Mouse (Mus musculus) heart, postnatal 4 days (tissue): ENCODE results near the gene Plekhg1. TPM values are rescaled to one million over a fixed set of nuclear protein-coding genes. Genes with fewer than 3 reads are reported as not detected.

Experiments
- DNase-seq: peaks from one replicate; pipeline ENCODE4 v3.0.0; 2021
- total RNA-seq, 2 experiments: library from RNA; stranded (reverse); gene quantifications; 2 replicates each; pipeline ENCODE4 v1.2.3; 2021

The Plekhg1 gene
- total RNA-seq, 2 experiments from 2014 or later = 22.1 to 22.7 TPM

DNA sequence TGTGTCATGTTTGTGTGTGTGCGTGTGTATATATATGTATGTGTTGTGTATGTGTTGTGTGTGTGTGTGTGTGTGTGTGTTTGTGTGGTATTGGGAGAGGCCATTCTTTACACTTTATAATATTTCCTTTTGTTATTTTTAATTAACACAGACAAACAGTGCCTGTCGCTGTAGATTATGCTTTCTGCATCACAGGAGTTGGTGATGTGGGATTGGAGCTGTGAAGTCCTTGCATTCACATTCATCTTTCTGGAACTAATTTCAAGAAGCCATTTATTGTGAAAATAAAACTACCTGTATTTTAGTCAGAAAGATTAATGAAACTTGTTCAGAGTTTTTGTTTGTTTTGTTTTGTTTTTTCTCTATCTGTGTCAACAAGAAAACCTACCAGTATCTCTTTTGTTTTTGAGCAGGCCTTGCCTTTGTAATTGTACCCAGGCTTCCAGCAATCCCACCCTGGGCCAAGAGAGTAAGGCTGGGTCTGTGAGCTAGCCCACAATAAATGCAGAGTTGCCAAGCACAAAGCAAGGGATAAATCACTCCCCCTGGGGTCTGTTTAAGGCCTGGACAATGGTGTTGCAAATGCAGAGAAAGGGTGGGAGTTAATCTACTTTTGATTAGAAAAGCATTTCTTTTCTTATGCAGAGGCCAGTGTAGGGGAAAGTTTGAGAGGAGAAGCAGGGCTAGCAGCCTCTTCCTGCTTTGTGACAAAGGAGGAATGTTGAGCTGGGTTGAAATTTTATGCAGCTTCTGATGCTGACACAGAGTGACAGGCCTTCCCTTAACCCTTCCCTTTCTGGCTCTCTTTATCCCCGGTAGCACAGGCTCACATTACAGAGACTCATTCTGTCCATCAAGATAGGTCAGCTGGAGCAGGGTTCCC is 151.5 kb downstream of the Plekhg1 start:
- DNase-seq = no peak

DNA sequence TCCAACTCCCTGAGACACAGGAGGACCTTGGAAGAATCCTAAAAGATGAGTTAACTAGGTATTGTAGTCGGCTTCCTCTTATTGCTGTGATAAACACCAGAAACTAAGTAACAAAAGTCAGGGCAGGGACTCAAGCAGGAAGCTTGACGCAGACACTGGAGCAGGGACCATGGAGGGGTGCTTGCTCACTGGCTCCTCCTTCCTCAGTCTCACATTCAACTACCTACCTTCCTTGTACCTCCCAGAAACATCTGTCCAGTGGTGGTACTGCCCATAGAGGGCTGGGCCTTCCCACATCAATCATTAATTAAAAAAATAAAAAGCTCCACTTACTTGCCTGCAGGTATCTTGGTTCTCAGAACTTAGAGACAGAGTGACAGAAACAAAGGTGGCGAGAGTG is 152.2 kb downstream of the Plekhg1 start:
- DNase-seq = no peak

DNA sequence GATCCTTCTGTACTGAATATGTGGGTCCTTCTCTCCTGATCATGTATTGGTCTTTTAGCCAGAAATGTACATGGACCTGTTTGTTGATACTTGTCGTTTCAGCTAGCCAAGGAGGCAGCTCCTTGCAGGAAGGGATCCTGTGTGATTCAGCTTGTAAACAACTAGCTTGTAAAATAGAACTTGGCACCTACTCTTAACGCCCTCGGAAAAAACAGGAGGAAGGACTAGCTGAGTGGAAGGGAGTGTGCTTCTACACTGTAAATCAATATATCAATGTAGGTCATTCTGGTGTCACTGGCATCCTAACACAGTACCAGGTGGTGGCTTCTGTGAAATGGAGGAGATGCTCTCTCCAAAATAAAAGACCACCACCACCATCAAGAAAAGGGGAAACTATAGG is 157.9 kb downstream of the Plekhg1 start:
- no peak for DNase-seq

DNA sequence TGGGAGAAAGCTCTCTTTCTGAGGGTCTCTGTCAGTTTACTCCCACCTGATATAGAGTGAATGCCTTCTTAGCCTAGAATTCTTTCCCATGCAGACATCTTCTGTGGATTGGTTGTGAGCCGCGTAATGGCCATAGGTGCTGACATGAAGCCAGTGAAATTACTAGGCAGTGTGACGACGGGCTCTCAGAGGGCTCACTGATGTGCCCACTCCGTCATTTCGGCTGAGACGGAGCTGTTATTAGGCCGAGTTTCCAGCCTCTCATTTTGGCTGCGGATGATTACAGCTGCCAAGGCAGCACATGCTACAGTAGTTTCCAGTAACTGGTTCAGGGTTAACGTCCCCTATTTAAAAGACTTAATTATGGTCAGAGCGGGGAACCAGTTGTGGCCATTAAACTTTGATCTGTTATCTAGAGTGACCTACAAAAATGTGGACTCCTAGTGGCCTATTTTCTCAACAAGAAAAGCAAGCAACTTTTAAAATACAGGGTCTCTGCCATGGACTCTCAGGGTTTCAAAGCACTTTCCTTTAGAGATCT is 160.3 kb downstream of the Plekhg1 start:
- no peak for DNase-seq

DNA sequence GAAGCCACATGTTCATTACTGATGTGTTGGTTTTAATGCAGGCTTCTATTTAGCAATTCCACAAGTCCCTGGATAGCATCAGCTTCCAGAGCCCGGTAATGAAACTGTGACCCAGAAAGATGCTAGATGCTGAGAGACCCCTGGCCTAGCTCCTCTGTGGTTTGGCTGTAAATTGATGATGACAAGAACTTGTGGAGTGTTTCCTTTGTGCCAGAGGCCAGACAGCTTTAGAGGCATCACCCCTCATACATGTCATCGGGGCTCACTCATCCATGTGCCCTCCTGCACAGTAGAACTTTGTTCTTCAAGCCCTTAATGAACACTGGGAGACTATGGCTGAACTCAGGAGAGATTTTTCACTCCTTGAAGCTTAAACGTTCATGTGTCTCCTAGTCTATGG is 165.6 kb downstream of the Plekhg1 start:
- DNase-seq = no peak

DNA sequence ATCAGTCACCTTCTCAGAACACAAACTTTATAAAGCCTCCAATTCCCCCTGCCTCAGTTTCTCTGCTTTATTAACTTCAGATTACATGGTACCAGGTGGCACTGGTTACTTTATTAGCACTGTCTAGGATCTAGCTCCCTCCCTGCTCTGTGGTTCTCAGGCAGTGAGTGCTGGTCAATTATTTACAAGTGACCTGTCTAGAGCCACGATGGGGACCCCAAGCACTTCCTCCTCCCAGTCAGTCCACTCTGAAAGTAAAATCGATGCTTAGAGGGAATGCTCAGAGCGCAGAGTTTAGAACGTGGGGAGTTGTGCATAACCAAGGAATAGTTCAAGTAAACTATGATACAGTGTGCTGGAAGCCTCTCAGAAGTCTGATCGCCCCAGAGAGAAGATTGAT is 173.9 kb downstream of the Plekhg1 start:
- DNase-seq = no peak

DNA sequence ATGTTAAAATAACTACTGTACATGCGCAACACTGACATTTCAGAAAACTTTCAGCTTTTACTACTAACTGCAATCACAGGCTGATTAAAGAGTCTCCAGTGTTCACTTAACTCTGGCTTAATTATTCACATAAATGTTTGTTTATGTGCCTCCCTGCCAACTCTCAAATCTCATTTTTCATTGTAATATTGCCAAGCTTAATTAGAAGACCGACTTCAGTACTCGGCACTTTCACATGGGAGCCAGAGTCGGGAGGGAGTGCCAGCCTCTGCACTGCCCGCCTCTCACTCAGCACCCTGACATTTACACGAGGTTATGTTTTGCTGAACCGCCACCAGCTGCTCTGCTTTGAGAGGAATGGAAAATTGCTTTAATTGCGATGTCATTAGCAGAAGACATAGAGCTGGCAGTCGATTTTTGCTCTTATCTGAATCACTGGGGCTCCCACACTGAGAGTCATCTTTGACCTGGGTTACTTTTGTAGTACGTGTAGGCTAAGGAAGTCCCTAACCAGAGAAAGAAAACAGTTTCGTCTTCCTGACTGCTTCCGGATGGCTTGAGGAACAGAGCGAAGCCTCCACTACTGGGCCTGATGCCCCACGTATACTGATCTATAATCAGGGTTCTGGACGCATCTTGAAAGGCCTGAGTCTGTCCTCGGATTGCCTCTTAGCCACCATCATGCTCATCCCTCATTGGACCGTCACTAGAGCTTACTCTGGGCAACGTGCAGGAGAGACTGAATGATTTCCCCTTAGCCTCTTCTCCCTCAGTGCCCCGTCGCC is 180.4 kb downstream of the Plekhg1 start:
- no peak for DNase-seq

DNA sequence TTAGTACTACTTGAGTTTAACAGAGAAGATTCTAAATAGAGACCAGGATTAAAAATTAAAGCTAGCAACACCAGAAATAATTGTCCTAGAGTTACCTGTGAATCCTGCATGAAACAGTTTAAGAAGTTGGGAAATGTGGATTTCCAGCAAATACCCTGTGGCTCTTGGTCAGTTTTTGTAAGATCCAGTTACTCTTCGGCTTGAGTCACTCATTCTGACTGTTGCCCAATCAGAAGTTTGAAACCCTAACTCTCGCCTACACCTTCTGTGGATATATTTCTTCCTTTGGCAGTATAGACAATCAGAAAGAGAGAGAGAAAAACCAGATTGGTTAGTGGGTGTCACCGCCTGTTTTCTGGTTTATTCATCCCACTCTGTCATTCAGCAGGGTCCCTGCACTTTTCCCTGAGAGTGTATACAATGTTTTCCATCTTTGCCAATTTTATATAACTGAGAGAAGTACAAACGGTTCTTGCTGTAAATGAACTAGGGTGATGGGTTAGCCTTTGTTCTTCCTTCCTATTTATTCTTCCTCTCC is 187.9 kb downstream of the Plekhg1 start:
- DNase-seq = no peak

DNA sequence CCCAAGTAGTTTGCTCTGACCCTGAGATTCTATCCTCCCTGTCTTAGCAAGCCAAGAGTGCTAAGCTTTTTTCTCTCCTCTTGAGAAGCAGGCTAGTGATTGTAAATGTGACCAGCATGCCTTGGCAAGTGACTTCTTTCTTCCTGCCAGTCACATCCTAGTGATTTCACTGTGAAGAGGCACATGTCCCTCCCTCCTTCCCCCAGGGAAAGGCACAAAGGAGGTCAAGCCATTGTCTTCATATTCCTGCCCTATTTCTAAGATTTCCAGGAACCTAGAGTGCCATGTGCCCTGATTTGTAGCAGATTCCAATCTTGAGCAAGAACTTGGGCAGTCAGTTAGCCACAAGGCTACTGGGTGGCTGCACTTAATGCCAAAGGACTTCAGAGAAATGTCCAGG is 191.7 kb downstream of the Plekhg1 start:
- no peak for DNase-seq

DNA sequence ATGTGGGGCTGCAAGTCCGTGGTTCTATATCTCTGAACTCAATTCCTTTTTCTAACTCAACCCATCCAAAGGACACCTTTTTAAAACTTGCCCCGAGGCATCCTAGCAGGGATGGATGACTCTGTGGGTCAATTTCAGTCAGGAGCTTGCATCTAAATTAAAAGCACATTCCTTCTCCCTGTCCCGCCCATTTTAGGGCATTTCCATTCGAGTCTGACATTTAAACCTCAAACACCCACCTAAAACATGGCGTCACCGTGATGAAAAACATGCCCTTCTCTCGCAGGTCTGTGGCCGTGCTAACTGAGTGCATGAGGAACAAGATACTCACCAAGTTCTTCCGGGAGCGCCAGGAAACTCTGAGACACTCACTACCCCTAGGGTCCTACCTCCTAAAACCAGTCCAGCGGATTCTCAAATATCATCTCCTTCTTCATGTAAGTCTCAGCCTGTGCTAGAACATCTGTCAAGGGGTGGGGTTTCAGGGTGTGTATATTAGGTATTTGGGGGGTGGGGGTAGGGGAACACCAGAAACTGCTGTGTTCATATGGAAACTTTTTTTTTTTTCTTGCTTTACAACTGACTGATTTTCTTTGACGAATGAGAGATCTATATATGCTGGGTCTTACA is 193.3 kb downstream of the Plekhg1 start:
- no peak for DNase-seq

DNA sequence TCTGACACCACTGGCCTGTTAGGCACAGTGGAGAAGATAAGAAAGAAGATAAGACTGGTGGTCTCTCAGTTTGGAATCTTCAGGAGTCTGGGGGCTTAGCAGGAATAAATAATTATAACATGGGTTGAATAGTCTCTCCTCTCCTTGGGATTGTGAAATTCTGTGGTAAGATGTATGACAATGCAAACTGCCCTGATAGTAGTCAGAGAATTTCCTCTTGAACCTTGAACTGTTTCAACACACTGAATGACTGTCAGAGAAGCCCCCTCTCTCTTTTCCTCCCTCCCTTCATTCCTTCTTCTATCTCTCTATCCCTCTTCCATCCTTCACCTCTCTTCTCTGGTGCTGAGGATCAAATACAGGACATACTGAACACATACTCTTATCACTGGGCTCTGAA is 196.7 kb downstream of the Plekhg1 start:
- no peak for DNase-seq

DNA sequence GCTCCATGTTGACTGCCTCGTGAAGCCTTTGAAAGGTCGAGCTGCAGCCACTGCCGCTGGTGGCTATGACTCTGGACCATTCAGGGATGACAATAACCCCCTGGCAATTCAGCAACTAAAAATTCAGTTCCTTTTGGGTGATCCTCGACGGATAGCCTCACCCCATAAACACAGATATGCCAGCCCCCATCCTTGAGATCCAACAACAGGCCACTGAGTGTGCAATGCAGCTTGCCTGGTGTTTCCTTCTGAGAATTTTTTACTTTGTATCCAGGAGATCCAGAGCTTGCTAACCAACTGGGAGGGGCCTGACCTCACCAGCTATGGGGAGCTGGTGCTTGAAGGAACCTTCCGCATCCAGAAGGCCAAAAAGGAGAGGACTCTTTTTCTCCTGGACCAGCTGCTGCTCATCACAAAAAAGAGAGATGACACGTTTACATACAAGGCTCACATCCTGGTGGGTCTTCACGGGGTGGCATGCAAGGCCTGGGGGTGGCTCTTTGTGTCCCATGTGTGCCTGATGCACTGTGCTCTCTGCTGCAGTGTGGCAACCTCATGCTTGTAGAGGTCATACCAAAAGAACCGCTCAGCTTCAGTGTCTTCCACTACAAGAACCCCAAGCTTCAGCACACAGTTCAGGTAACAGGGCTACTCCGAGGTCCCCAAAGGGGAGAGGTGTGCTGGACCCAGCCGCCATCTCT is 199.9 kb downstream of the Plekhg1 start:
- DNase-seq = no peak

DNA sequence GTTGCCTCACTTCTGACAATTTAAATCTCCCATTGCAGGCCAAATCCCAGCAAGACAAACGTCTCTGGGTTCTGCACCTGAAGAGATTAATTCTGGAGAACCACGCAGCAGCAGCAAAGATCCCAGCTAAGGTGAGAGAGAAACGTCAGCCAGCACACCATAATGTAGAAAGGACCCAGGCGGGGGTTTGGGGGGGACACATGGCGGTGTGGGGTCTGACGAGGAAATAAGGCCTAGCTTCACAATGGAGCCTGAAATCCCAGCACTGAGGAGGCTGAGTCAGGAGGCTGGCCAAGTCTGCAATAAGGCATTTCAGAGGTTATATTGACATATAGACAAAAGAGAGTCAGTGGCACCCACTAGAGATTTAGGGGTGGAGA is 200.4 kb downstream of the Plekhg1 start:
- no peak for DNase-seq

DNA sequence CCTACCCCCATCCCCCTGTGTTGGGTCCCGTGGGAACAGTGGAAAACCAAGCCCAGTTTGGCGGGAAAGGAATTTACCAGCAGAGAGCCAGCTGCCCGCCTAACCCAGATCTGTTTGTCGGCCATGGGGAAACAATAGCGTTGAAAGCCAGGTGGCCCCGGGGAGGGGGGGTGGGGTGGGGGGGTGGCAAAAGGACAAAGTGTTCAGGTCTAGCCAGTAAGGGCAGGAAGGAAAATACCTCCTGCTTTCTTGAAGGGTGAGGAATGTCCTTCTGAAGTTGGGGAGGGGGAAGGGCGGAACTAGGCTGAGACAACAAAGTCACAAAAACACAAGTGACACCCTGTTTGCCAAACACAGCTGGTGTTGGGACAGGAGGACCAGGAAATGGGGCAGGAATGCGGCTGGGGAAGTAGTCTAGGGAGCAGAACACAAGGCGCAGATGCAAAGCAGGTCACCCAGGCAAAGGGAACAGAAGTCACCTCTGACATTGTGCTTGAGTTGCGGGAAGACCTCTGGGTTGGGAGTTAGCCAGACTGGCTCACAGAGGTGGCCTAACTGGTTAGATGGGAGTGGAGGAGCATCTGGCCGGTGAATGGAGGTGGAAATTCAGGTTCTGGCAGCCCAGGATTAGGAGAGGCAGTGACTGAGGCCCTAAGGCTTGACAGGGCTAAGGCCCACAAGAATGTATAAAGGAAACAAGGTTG is 201.0 kb downstream of the Plekhg1 start:
- DNase-seq = peak; percentile 33

DNA sequence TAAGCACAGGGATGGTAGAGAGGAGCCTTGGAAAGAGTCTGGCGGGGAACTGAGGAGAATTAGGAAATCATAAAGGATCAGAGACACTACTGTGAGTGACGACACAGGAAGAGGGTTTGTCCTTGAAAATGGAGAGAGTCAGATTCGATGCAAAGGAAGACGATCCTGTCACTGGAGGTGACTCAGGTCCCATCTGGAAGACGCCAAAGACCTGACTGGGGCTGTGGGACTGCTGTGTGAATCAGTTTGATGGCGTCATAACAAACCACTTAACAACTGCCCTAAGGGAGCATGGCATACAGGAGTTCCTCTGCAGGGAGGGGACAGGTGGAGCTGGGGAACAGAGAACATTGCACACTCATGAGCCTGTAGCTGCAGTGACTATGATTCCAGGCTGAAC is 202.1 kb downstream of the Plekhg1 start:
- no peak for DNase-seq

DNA sequence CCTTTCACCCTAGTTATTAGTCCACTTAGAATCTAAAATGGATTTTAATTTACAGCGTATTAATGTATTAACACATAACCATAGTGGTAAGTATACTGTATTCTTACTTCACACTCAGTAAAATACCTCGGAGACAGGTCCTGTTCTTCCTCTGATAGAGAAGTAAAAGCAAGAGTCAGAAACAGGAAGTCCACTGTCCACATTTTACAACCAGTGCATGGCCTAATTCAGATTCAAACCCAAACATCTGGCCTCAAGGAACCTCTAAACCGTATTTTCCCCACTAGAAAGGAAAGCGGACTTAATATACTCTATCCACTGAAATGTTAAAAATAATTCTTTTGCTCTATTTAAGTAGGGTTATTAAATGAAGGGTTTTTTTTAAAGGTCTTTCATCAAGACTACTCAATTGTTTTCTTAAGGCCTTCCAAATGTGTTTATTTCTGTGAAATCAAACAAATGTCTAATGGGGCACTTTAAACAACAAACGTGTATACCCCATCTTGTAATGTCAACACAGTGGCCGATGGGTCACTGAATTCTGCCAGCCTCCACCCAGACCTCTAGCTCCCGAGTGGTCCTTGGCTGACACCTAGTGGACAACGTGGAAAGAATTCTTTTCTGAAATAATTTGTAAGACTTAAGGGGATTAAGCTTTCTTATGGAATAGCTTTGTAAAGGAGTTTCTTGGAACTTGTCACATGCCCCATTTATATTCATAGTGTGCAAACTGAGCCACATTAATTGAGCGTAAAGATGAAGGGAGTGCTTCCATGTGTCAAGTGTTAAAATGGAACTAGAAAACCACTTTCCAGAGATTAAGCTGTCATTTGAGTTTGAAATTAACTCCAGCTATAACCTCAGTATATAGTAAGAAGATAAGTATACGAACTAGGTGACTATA is 203.6 kb downstream of the Plekhg1 start:
- peak; percentile 83 for DNase-seq

DNA sequence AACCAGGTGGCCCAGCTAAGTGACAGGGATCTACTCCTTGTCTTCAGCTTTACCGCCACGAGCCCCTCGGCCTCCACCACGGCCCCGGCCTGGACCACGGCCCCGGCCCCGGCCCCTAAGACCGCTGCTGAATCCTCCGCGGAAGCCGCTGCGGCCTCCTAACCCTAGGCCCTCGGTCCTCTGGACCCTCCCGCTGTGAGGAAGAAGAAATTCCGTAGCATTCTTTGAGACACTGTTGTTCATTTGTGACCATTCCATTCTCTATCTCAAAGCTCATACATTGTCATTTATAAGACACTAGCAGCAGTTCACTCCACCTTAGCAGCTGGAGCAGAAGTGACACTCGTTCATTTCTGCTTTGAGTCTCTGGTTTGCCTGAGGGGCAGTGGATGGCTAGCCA is 206.7 kb downstream of the Plekhg1 start:
- no peak for DNase-seq

DNA sequence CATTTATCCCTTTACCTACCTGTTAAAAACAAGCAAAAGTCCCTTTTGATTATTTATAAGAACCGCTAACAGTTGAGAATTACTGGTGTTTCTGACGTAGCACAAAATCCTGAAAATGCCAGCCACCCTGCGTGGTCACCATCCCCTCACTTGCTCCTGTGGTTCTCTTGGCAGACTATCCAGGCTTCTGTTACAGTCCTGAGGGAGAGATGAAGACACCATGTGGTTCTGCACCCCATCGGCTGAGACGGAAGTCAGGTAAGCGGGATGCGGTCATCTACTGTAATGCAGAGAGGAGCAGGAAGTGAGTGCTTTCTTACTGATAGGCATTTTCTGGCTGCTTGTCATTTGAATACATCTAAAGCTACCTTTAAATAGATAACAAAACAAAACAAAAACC is 207.2 kb downstream of the Plekhg1 start:
- DNase-seq = no peak

DNA sequence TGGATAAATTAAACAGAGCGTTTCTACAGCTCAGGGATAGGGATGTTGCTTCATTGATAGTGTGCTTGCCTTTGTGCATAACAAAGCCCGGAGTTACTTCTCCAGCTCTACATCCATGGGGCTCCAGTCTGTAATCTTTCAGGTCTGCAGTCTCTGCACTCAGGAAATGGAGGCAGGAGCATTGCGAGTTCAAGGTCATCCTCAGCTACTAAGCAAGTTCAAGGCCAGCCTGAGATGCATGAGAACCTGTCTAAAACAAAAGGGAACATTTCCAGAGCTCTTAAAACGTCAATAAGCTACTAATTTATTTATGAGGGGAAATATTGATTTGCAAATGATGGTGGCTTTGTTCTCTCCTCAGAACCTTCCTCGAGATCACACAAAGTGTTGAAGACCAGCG is 209.1 kb downstream of the Plekhg1 start:
- no peak for DNase-seq

DNA sequence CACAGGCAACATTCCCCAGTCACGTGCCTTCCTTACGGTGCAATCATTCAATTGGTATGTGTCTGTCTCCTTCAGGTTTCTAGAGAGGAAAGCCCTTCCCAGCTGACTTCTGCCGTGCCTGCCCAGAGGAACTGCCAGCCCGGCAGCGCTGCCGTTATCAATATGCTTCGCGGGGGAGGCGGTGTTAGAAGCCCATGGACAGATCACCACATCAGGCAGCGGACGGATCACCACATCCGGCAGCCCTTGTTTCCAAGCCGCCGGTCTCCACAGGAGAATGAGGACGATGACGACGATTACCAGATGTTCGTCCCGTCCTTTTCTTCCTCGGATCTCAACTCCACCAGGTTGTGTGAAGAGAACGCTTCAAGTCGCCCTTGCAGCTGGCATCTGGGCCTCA is 216.3 kb downstream of the Plekhg1 start:
- DNase-seq = no peak
